Mouse (Mus musculus) intestine, embryonic 14.5 days (tissue): ENCODE measurements around the gene Tmem116. TPM values are rescaled to one million over a fixed set of nuclear protein-coding genes. Genes with fewer than 3 reads are reported as not detected.

Source experiments
- ATAC-seq: fragments of 200-750 bp; cut with Nextera tagmentation; replicated peaks from 2 replicates; pipeline ENCODE4 v1.8.0; 2017; ENCODE audit warnings: low read depth, moderate number of reproducible peaks, moderate TSS enrichment, moderate library complexity; ENCODE audit not compliant: low FRiP score, low TSS enrichment
- DNase-seq: peaks from one replicate; pipeline ENCODE4 v3.0.0-alpha.2; 2018; ENCODE audit warnings: low spot score
- H3K27ac ChIP-seq: fragments of 300-500 bp; sonication (generic); 2 replicates; pipeline ENCODE4 v1.5.1; 2014; ENCODE audit warnings: low read depth, mild to moderate bottlenecking, control low read depth
- H3K27me3 ChIP-seq: fragments of 300-500 bp; sonication (generic); replicated peaks from 2 replicates; pipeline ENCODE4 v1.6.1; 2014; ENCODE audit warnings: low read length, control low read depth; ENCODE audit not compliant: control insufficient read depth, insufficient read depth
- H3K36me3 ChIP-seq: fragments of 300-500 bp; sonication (generic); 2 replicates; pipeline ENCODE4 v1.6.1; 2014; ENCODE audit warnings: low read length, control low read depth; ENCODE audit not compliant: control insufficient read depth, insufficient read depth
- H3K4me1 ChIP-seq: fragments of 300-500 bp; sonication (generic); replicated peaks from 2 replicates; pipeline ENCODE4 v1.6.1; 2014; ENCODE audit warnings: low read length, control low read depth, mixed read lengths; ENCODE audit not compliant: control insufficient read depth, insufficient read depth
- H3K4me2 ChIP-seq: fragments of 300-500 bp; sonication (generic); 2 replicates; pipeline ENCODE4 v1.6.1; 2014; ENCODE audit warnings: low read length
- H3K4me3 ChIP-seq: fragments of 300-500 bp; sonication (generic); 2 replicates; pipeline ENCODE4 v1.5.1; 2014; ENCODE audit warnings: low read depth, low read length, control low read depth, mixed read lengths
- H3K9ac ChIP-seq: fragments of 300-500 bp; sonication (generic); 2 replicates; pipeline ENCODE4 v1.6.1; 2014; ENCODE audit warnings: mild to moderate bottlenecking, low read length
- H3K9me3 ChIP-seq: fragments of 300-500 bp; sonication (generic); 2 replicates; pipeline ENCODE4 v1.6.1; 2016; ENCODE audit warnings: low read length, control low read depth; ENCODE audit not compliant: control insufficient read depth
- WGBS: fragments of 180-500 bp; shearing (Covaris S2); extraction: QIAGEN DNeasy Blood & Tissue Kit; methylation state at CpG from one replicate; pipeline ENCODE4 v1.1.7; 2014; 5-methylcytosine and 5-hydroxymethylcytosine counted together
- polyA plus RNA-seq: library from polyadenylated mRNA; unstranded; fragments of >200 nt; fragmentation: Nextera tagmentation; extraction: Ambion mirVana; gene quantifications from 2 replicates; pipeline ENCODE4 v1.2.1, GENCODE M21; 2014

Gene Tmem116
- polyA plus RNA-seq, 1 experiment from 2014 or later = 1.8 TPM

DNA sequence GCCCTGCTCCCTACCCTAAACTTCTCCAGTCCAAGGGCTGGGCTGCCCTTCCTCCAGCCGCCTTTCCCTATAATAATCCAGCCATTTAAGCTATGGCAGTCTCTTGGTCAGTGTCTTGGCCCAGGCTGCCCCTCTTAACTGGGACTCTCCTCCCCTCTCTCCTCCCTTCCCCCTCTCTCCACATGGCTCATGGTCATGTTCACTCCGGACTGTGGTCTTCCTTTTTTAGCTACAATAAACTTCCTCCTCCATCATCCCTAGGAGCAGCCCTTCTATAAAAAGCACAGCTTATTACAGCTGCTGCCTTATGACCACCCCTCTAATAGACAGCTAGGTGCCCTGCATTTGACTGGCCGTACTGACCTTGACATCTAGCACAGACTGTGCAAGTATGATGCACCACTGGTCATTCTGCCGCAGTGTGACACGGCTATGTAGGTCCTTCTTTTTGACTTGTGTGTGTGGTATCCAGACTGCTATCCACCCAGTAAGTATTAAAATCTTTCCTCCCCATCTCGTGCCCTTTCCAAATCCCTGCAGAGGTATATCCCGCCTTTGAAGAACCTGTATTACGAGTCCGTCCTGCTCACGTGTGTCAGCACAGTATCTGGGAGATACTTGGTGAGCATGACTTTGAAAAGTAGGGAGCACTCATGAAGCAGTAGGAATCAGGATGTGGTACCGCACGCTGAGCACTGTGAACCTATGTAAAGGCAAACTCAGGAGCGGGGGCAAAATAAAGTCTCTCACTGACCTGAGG, 2.2 kb downstream of the Tmem116 start:
- peak; percentile 62 for DNase-seq
- Histone ChIP-seq H3K4me3 (no peak overlapping the region), H3K4me1 (peaks cover 17% of the 10 kb centered on the region), H3K27ac (peak overlapping the region; percentile 51), H3K9me3 (no peaks in the 10 kb centered on the region), H3K9ac (no peak overlapping the region), H3K4me2 (peak overlapping the region; percentile 82), H3K36me3 (peaks cover 8% of the 10 kb centered on the region), H3K27me3 (no peaks in the 10 kb centered on the region)
- WGBS = 73% methylated on average over 13 of the region's 13 CpGs
- no peak for ATAC-seq

DNA sequence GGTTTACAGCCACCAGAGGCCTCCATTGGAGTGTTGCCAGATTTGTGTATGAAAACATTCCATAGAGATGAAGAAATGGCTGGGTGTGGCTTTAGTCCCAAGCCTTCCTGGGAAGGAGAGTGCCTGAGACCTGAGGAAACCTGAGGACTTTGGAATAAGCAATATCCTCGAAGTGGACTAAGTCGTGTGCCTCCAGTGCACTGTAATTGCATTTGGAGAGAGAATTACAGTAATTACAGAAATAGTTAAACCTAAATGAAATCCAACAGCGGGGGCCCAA, 2.8 kb downstream of the Tmem116 start:
- Histone ChIP-seq H3K4me2 (no peak overlapping the region), H3K27ac (peak overlapping the region; percentile 51), H3K9ac (no peak overlapping the region), H3K9me3 (no peaks in the 10 kb centered on the region), H3K4me3 (no peak overlapping the region), H3K4me1 (peaks cover 17% of the 10 kb centered on the region), H3K36me3 (0 out of 2 replicates have a peak, but pooled peaks cover 3% of the 10 kb centered on the region), H3K27me3 (no peaks in the 10 kb centered on the region)
- DNase-seq (no peak), ATAC-seq (no peak)
- 72% methylated on average over 3 of the region's 3 CpGs for WGBS

DNA sequence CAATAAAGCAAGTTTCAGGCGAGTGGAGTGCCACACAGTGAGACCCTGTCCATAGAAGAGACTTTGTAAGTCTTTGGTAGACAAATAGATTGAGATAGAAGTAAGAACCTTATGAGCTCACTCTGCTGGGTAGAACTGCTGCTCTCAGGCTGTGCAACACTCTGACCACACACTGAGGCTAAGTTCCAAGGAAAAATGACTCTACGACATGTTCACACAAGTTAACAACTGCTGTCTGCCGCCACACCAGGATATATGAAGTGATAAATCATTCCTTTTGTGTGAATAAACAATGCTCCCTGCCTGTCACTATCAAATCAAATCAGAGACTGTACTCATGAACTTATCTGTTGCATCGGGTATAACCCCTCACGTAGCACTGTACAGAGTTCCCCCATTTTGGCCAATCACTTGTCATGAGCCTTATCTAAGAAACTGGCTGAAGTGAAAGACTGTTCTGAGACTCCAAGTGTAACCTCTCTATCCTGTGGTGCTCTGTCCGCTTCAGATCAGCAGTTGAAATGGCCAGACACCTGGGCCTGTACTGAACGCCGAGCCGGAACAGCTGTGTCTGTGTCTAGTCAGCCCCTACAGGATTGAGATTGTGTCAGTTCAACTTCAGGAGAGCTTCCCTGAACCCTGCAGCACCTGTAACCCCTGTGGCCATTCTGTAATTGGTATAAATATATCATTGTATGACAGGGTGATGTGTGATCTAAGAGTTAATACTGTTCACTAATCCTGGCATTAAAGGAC, 4.0 kb downstream of the Tmem116 start:
- H3K9ac ChIP-seq = no peak overlapping the region
- H3K27me3 ChIP-seq = no peaks in the 10 kb centered on the region
- H3K27ac ChIP-seq = no peak overlapping the region
- ATAC-seq = no peak
- H3K36me3 ChIP-seq = no peaks in the 10 kb centered on the region
- H3K4me1 ChIP-seq = peaks cover 15% of the 10 kb centered on the region
- H3K4me2 ChIP-seq = no peak overlapping the region
- WGBS = 66% methylated on average over 9 of the region's 9 CpGs
- H3K9me3 ChIP-seq = no peaks in the 10 kb centered on the region
- DNase-seq = no peak
- no peak overlapping the region for H3K4me3 ChIP-seq

DNA sequence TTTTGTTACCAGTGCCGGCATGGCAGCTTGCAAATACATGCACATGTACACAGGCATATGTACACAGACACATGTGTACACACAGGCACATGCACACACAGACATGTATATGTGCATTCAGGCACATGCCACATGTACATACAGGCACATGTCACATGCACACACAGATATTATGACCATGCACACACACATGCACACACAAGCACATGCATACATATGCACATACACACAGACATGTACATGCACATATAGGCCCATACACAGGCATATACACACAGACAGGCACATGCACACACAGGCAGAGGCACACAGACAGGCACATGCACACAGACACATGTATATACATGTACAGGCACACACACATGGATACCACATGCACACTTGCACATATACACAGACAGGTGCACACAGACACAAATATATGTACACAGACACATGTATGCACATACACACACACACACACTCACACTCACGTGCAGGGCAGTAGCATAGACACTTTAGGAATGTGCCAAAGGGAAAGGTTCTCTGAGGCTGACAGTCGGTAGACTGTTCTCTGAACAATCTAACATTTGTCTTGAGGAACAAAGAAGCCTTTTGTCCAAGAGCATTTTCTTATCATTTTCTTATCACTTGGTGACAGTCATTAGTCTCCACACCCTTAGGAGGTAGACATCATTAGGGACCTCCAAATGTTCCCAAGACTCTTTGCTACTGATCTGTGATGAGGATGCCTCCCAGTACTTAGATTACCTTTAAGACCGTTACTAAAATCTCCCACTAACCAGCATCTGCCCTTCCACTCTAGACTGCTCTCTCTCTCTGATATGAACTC, 9.9 kb downstream of the Tmem116 start:
- peak; percentile 40; the same call in 1 of the 2 replicates for ATAC-seq
- Histone ChIP-seq H3K4me2 (no peak overlapping the region), H3K4me1 (no peaks in the 10 kb centered on the region; the same call in 1 of the 2 replicates), H3K9me3 (no peaks in the 10 kb centered on the region), H3K27ac (no peak overlapping the region), H3K36me3 (no peaks in the 10 kb centered on the region), H3K27me3 (no peaks in the 10 kb centered on the region), H3K4me3 (no peak overlapping the region), H3K9ac (no peak overlapping the region)
- DNase-seq = no peak
- WGBS = 56% methylated on average over 4 of the region's 4 CpGs

DNA sequence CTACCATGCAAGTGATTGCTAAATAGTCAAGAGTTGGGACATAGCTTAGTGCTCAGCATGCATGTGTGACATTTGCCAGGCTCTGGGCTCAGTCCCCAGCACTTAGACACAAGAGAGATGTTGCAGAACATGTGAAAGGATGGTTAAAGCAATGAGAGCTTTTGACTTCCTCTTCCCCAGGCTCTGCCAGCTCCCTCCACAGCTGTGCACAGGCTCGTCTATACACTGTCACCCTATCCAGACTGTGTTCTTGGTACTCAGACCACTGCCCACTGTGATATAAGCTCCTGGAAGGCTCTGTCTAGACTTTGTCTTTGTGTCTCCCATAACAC, 10.4 kb downstream of the Tmem116 start:
- no peaks in the 10 kb centered on the region for H3K36me3 ChIP-seq
- no peak for DNase-seq
- no peak overlapping the region for H3K4me3 ChIP-seq
- no peak for ATAC-seq
- no peaks in the 10 kb centered on the region for H3K9me3 ChIP-seq
- H3K4me2 ChIP-seq = no peak overlapping the region
- H3K27ac ChIP-seq = no peak overlapping the region
- no peaks in the 10 kb centered on the region for H3K27me3 ChIP-seq
- H3K9ac ChIP-seq = no peak overlapping the region
- WGBS = 43% methylated on average over 1 of the region's 1 CpGs
- no peaks in the 10 kb centered on the region; the same call in 1 of the 2 replicates for H3K4me1 ChIP-seq

DNA sequence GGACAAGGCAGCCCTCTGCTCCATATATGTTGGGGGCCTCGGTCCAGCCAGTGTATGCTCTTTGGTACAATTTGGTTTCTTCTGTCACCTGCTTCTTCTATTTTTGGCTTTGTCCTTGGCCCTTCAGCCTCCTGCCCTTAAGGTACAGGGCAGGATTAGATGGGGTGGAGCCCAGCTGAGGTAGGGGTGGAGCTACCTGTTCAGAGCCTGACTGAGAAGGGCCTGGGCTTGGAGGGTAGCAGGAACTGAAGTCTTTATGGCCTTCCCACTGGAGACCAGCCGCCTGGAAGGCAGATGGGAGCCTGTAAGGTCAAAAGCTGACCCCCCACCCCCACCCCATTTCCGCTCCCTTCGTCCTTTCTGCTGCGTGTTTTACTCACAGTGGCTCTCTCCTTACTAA, 11.3 kb downstream of the Tmem116 start:
- no peak overlapping the region for H3K27ac ChIP-seq
- WGBS = 44% methylated on average over 5 of the region's 5 CpGs

DNA sequence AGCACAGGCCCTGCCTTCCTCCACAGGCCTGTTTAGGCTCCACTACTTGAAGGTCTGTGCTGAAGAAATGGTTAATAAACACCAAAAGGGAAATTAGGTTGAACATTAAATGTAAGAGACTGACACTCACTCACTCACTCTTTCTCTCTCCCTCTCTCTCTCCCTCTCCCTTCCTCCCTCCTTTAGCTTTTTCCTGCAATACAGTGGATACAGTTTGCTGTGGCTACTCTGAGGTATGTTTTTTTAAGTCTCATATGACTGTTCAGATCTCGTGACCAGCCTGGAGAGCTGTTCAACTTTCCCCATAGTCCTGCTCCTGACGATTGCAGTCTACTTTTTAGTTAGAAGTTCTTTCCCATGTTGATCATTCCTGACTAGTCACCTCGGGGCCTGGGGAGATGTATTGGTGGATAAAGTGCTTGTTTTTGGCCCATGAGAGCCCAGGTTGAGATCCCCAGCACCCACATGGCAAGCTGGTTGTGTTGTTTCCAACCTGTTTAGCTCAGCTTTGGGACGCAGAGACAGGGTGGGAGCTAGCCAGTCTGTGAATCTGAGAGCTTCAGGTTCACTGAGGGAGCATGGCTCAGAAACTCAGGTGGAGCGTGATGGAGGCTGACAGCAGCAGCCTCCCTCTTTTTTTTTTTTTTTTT, 12.0 kb downstream of the Tmem116 start:
- H3K9ac ChIP-seq = no peak overlapping the region
- H3K27ac ChIP-seq = no peak overlapping the region
- H3K4me2 ChIP-seq = no peak overlapping the region
- no peaks in the 10 kb centered on the region for H3K27me3 ChIP-seq
- 66% methylated on average over 5 of the region's 5 CpGs for WGBS
- no peaks in the 10 kb centered on the region; the same call in 1 of the 2 replicates for H3K4me1 ChIP-seq
- H3K4me3 ChIP-seq = no peak overlapping the region
- DNase-seq = no peak
- no peak for ATAC-seq
- H3K36me3 ChIP-seq = no peaks in the 10 kb centered on the region
- no peaks in the 10 kb centered on the region for H3K9me3 ChIP-seq

More for the DNA sequence above, 11.3 kb downstream of the Tmem116 start:
- no peaks in the 10 kb centered on the region for H3K9me3 ChIP-seq
- ATAC-seq = 0 out of 2 replicates have a peak, but pooled peaks have one; percentile 55
- no peak for DNase-seq
- no peaks in the 10 kb centered on the region for H3K36me3 ChIP-seq
- H3K4me1 ChIP-seq = no peaks in the 10 kb centered on the region; the same call in 1 of the 2 replicates
- no peak overlapping the region for H3K9ac ChIP-seq
- H3K4me3 ChIP-seq = no peak overlapping the region
- no peak overlapping the region for H3K4me2 ChIP-seq
- H3K27me3 ChIP-seq = no peaks in the 10 kb centered on the region

DNA sequence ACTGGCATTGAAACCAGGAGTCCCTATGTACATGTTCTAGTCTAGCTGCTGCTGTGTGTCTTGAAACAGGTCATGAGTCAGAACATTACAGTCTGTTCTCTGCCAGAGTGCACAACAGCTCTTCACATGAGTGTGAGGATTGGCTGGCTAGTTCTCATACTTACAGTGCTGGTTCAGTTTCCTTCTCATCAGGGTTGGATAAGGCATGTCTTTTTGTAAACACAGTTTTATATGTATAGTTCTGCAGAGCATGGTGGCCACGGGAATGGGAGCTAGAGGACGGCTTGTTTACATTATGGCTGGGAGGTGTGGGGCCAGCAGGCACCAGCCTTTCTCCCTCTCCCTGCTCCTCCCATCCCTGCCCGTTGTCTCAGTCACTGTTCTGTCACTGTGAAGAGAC, 17.9 kb downstream of the Tmem116 start:
- Histone ChIP-seq H3K9ac (no peak overlapping the region), H3K4me2 (no peak overlapping the region), H3K4me3 (no peak overlapping the region), H3K27me3 (no peaks in the 10 kb centered on the region), H3K4me1 (peaks cover 6% of the 10 kb centered on the region), H3K36me3 (no peaks in the 10 kb centered on the region), H3K27ac (peak overlapping the region; percentile 39; the same call in 1 of the 2 replicates), H3K9me3 (no peaks in the 10 kb centered on the region)
- no peak for DNase-seq
- ATAC-seq = no peak
- 8% methylated on average over 3 of the region's 3 CpGs for WGBS
